Mouse (Mus musculus) liver (tissue): Measurements from ENCODE around the gene Thbs2.

Experiments used
- DNase-seq: peaks from one replicate; pipeline ENCODE4 v3.0.0-alpha.2; 2020; ENCODE audit warnings: mixed read lengths

Thbs2 gene

GRCm38 (mm10) chr17:14693994-14694374 lies at the start of gene Thbs2:
TSS of gene Thbs2 (minus strand) at chr17:14694235.
- peak; percentile 49 for DNase-seq

- DNase-seq = no peak
Observed at GRCm38 (mm10) chr17:14735493-14736004, 41.5 kb upstream of the Thbs2 start.

- no peak for DNase-seq
Observed at GRCm38 (mm10) chr17:14734380-14734779, 40.3 kb upstream of the Thbs2 start.

GRCm38 (mm10) chr17:14733941-14734340 lies 39.9 kb upstream of the Thbs2 start:
- DNase-seq = no peak

GRCm38 (mm10) chr17:14733027-14733426 lies 39.0 kb upstream of the Thbs2 start:
- no peak for DNase-seq

GRCm38 (mm10) chr17:14730629-14731028 lies 36.6 kb upstream of the Thbs2 start:
- no peak for DNase-seq

GRCm38 (mm10) chr17:14727481-14727880 lies 33.4 kb upstream of the Thbs2 start:
- no peak for DNase-seq

- no peak for DNase-seq
Observed at GRCm38 (mm10) chr17:14724786-14725185, 30.8 kb upstream of the Thbs2 start.

GRCm38 (mm10) chr17:14721325-14721724 lies 27.3 kb upstream of the Thbs2 start:
- no peak for DNase-seq

GRCm38 (mm10) chr17:14720912-14721311 lies 26.9 kb upstream of the Thbs2 start:
- DNase-seq = no peak

- DNase-seq = no peak
Observed at GRCm38 (mm10) chr17:14720227-14720626, 26.2 kb upstream of the Thbs2 start.

GRCm38 (mm10) chr17:14718801-14719200 lies 24.8 kb upstream of the Thbs2 start:
- DNase-seq = no peak

GRCm38 (mm10) chr17:14714782-14715181 lies 20.7 kb upstream of the Thbs2 start:
- DNase-seq = no peak

- no peak for DNase-seq
Observed at GRCm38 (mm10) chr17:14714374-14714773, 20.3 kb upstream of the Thbs2 start.

GRCm38 (mm10) chr17:14711784-14712183 lies 17.7 kb upstream of the Thbs2 start:
- DNase-seq = no peak

- no peak for DNase-seq
Observed at GRCm38 (mm10) chr17:14711032-14711431, 17.0 kb upstream of the Thbs2 start.

- no peak for DNase-seq
Observed at GRCm38 (mm10) chr17:14706066-14706465, 12.0 kb upstream of the Thbs2 start.

- DNase-seq = no peak
Observed at GRCm38 (mm10) chr17:14705466-14705865, 11.4 kb upstream of the Thbs2 start.

- DNase-seq = no peak
Observed at GRCm38 (mm10) chr17:14703771-14704170, 9.7 kb upstream of the Thbs2 start.

GRCm38 (mm10) chr17:14703268-14703667 lies 9.2 kb upstream of the Thbs2 start:
- DNase-seq = no peak

- no peak for DNase-seq
Observed at GRCm38 (mm10) chr17:14702701-14703100, 8.7 kb upstream of the Thbs2 start.

- DNase-seq = no peak
Observed at GRCm38 (mm10) chr17:14701891-14702290, 7.9 kb upstream of the Thbs2 start.

GRCm38 (mm10) chr17:14700204-14700603 lies 6.2 kb upstream of the Thbs2 start:
- DNase-seq = no peak

- DNase-seq = no peak
Observed at GRCm38 (mm10) chr17:14698188-14698587, 4.2 kb upstream of the Thbs2 start.

GRCm38 (mm10) chr17:14697096-14697495 lies 3.1 kb upstream of the Thbs2 start:
- DNase-seq = no peak
